Comparison of ENCODE assay signal across 10 mouse cellular contexts in genomic region chr5:111877165-111877793, GRCm38 (mm10).
DNase-seq lines count a peak whose midpoint lies in the region; ATAC-seq and TF ChIP-seq lines count a peak whose summit lies in the region.
"Had no signal": no experiment of that assay in that cellular context is flagged by ENCODE, and none has a peak within 500 bp of the region (broad histone marks: within the 10 kb centered on the region; RNA-seq: fewer than 3 reads in every experiment).

No protein-coding gene starts in this region.

- 2% methylated on average over 8 of the region's 8 CpGs for WGBS in heart, embryonic 12.5 days

- peaks cover 23% of the 10 kb centered on the region for H3K4me1 ChIP-seq in heart, embryonic 12.5 days (replicated peaks)
- H3K4me1 ChIP-seq: megakaryocyte, embryonic 14.5 days had no signal

- H3K4me3 ChIP-seq in heart, embryonic 12.5 days, result no peak overlapping the region
- H3K4me3 ChIP-seq: megakaryocyte, embryonic 14.5 days had no signal

- H3K27ac ChIP-seq in heart, embryonic 12.5 days (ENCODE audit: poor library complexity, severe bottlenecking), result peak overlapping the region; percentile 10; the same call in 1 of the 2 replicates

- peak; percentile 97 for DNase-seq in heart, adult 11 months
- no peak for DNase-seq in heart, adult 8-10 months (ENCODE audit: low spot score)
- DNase-seq in brain, embryonic 14.5 days (ENCODE audit: low read depth), result peak; percentile 88
- DNase-seq in lung, postnatal 36 days, result peak; percentile 20
- DNase-seq in right cerebral cortex, adult 18-20 months, result no peak
- no peak for DNase-seq in layer of hippocampus, adult 8-10 months (ENCODE audit: low spot score in 2 of 2)
- DNase-seq: cerebellum, postnatal 25 days had no signal

- peak overlapping the region; percentile 15; the same call in 1 of the 2 replicates for H3K4me2 ChIP-seq in heart, embryonic 12.5 days

- H3K36me3 ChIP-seq in heart, embryonic 12.5 days, result no peaks in the 10 kb centered on the region

- H3K9me3 ChIP-seq in heart, embryonic 12.5 days (replicated peaks), result peaks cover 29% of the 10 kb centered on the region

- H3K27me3 ChIP-seq in heart, embryonic 12.5 days (replicated peaks), result no peaks in the 10 kb centered on the region; the same call in 1 of the 2 replicates
- H3K27me3 ChIP-seq: megakaryocyte, embryonic 14.5 days had no signal

- H3K9ac ChIP-seq in heart, embryonic 12.5 days, result no peak overlapping the region

- no peak for TF ChIP-seq POLR2A in brain, embryonic 14.5 days (IDR thresholded peaks at IDR 0.05; ENCODE audit: borderline replicate concordance, extremely low read depth, insufficient read depth, insufficient read length, poor library complexity, severe bottlenecking)

- ATAC-seq in heart, embryonic 12.5 days (ENCODE audit: insufficient number of reproducible peaks, low FRiP score), result 0 out of 2 replicates have a peak, but pooled peaks have one; percentile 36
- no peak for ATAC-seq in megakaryocyte, adult 5-6 weeks (ENCODE audit: poor library complexity, severe bottlenecking)

- TF ChIP-seq CTCF in brain, embryonic 14.5 days (IDR thresholded peaks at IDR 0.05; ENCODE audit: borderline replicate concordance, extremely low read depth, insufficient read depth, insufficient read length), result no peak

Comparison
In these comparisons a context has a peak if more than half of its experiments do, and no peak if none do; other contexts are left out.
1. DNase-seq: peak in heart, adult 11 months (single experiment), brain, embryonic 14.5 days (single experiment) and lung, postnatal 36 days (single experiment); none in heart, adult 8-10 months (single experiment), right cerebral cortex, adult 18-20 months (single experiment) and layer of hippocampus, adult 8-10 months (0 of 2).